Mouse (Mus musculus): Measurements from ENCODE around the gene Gm21900.
"Not testable (repeated sequence)": the region's sequence is repeated elsewhere in the genome, so short reads cannot be mapped to it uniquely, and the experiment has no call there.

Gene Gm21900

DNA sequence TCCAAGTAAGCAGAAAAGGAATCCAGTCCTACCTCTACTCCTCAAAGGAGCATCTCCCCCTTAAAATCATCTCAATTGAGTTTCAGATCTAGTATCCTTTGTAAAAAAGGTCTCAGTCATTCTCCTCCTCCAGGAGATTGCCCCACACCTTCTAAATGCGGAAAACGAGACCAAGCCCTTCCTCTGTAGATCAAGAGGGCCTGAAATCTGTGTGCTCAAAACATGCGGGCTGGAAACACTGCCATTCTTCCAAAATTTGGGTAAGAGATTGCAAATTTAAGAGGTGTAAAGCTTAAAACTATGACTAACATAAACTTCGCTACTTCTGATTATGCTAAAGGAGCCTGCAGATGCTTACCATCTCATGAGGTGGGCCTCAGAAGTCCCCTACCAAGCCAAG is at the start of gene Gm21900:
Gm21900 (plus strand) TSS at position 301 of the 400 bp plus-strand sequence.
- in situ Hi-C loops (cut with MboI; ENCODE audit: low sequenced_read_pairs), result not testable (repeated sequence)

DNA sequence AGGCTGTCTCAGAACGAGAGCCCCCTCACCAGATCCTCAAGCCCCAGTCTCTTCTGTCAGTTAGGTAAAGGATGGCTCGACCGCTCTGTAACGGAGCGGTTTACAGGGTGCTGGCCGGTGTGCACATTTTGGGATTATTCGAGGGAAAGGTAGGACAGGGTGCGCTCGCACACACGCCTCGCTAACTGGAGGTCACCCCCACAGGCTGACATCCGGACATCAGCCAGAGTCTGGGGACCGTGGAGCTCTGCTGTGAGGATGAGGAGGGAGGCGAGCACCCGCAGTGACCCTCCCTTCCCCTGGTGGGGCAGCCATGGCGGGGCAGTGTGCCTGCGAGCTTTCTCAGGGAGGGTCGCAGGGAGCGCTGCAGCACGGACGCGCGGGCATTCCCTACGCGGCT is 27.4 kb downstream of the Gm21900 start:
- in situ Hi-C loops (cut with MboI; ENCODE audit: low sequenced_read_pairs), result not testable (repeated sequence)

All from CH12F3 (cell line).